Mouse (Mus musculus): Measurements from ENCODE around the gene Ern2.

Ern2 gene

DNA sequence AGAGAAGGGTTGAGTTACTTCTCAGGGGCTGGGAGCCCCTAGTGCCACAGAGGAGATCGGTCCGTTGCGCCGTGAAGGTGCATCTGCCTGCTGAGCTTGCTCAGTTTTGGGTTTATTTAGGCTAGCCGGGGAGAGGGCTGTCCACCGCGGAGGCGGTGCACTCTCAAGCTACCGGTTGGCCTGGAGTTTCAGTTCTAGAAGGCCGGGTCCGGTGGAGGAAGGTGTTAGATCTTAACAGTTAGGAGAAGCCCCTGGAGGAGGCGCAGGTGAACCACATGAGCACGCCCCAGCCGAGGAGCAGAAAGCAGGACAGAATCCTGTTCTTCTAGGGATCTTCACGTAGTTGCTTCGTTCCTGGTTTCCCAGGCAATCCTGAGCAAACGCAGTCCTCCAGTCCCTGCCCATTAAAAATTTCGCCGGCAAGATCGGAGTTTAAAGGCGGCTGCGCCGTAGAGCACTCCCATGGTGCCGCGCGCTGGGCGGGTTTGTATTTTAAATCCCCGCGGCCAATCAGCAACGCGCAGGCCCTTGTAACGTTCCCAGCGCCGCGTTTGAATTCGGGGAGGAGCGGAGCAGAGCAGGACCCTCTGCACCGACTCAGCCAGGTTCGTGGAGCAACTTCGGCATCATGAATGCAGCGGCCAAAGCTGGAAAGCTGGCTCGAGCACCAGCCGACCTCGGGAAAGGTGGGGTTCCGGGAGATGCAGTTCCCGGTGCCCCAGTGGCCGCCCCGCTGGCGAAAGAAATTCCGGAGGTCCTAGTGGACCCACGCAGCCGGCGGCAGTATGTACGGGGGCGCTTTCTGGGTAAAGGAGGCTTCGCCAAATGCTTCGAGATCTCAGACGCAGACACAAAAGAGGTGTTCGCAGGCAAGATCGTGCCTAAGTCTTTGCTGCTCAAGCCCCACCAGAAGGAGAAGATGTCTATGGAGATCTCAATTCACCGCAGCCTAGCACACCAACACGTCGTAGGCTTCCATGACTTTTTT is 26.8 kb downstream of the Ern2 start, which contains the start of gene Plk1:
Plk1 (plus strand) TSS at position 525 of the 988 bp plus-strand sequence.
- DNase-seq: peak; percentile 46

DNA sequence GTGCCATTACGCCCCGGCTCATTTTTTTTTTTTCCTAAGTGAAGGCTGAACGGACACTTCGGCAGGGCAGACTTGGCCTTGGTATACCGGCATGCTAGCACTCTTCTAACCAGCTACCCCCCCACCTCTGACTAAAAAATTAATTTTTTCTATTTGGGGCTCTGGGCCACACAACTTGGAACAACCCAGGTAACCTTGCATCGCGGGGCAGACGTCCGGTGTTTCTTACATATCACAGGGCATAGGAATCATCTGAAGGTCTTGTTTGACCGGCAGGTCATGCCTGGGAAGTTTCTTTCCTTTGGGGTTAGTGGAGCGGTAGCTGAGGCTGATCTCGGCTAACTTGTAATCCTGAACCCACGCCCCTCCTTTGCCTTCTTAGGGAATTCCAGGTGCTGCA is 27.5 kb downstream of the Ern2 start:
- no peak for DNase-seq

DNA sequence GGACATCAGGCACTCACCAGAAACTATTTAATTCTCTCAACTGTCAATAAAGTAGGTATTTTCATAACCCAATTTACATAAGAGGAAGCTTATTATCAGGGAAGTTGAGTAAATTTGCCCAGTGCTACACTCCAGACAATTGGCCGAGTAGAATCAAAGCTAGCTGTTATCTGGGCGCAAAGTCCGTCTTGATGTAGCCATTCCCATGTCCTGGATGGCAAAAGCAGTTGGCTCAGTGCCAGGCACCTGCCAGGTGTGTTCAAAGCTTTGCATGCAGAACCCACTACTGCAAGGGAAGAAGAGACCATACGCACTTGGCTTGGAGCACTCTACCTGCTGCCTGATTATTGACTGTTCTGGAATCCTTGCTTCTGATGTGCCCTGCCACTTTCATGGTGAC is 33.5 kb downstream of the Ern2 start:
- DNase-seq: no peak

DNA sequence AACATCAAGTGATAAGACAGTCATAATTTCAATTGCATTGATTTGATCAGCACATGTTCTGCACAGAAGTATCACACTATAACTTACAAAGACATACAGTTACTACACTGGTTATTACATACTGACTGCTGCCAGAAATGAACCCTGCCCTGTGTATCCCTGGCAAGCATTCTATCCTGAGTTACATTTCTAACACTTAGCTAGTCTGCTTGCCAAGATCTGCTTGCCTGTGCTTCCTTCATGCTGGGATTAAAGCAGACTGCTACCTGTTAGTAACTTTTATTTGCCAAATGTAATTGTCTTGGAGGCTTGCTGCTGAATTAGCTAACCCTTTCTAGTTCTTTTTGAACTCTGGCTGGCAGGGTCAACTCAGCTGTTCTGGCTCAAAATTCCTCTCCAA is 45.0 kb downstream of the Ern2 start:
- no peak for DNase-seq

DNA sequence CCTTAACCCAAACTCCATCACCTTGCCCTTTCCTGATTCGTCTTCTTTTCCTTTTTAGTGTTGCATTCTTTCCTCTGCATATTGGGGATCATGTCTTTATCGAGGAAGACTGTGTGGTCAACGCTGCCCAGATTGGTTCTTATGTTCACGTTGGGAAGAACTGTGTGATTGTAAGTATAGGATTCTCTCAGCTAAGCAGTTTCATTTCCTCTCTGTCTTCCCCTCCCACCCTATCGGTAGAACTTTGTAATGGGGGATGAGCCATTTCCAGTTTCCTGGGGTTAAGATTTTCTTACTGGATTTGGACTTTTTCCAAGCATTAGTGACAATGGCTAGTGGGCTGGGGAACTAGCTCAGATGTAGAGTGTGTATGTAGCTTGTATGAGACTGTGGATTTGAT is 47.8 kb downstream of the Ern2 start:
- no peak for DNase-seq

DNA sequence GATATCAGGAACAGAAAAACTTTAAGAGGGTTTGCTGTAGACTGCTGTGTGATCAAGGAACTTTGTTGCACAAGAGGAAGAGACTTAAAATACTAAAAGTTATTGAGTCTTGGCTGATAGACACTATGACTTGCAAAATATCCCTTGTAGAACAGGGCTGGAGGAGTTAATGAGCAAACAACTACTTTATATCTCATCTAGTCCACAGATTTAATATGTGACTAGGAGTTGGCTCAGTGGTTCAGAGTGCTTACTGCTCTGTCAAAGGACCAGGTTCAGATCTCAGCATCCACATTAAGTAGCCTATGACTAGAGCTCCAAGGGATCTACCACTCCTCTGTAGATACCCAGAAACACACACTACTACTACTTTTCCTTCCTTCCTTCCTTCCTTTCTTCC is 48.9 kb downstream of the Ern2 start:
- no peak for DNase-seq

DNA sequence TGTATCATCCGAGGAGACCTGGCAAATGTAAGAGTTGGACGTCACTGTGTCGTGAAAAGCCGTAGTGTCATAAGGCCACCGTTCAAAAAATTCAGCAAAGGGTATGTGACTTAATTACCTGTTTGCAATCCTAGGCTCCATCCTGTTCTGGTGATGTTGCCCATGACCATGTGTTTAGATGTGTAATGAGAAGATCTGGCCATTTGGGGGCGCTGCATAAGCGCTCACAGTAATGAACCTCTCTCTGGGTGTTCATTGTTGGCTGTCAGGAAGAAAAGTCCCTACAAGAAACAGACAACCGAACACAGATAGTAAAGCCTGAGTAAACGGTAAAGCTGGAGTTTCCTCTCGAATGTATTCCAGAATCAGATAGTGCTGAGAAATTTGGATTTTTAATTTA is 50.9 kb downstream of the Ern2 start:
- no peak for DNase-seq

DNA sequence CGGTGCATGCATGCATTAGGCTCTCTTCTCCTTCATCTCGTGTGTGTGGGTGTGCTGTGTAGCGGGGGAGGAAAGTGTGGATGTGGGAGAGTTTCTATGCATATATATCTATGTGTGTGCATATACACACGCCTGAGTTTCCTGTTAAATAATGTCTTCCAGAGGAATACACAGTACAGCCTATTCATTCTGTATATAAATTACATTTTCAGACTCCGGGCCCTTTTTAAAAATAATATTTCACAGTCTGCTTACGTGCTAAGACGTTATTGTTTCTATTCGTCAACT is 52.7 kb downstream of the Ern2 start:
- DNase-seq: no peak

DNA sequence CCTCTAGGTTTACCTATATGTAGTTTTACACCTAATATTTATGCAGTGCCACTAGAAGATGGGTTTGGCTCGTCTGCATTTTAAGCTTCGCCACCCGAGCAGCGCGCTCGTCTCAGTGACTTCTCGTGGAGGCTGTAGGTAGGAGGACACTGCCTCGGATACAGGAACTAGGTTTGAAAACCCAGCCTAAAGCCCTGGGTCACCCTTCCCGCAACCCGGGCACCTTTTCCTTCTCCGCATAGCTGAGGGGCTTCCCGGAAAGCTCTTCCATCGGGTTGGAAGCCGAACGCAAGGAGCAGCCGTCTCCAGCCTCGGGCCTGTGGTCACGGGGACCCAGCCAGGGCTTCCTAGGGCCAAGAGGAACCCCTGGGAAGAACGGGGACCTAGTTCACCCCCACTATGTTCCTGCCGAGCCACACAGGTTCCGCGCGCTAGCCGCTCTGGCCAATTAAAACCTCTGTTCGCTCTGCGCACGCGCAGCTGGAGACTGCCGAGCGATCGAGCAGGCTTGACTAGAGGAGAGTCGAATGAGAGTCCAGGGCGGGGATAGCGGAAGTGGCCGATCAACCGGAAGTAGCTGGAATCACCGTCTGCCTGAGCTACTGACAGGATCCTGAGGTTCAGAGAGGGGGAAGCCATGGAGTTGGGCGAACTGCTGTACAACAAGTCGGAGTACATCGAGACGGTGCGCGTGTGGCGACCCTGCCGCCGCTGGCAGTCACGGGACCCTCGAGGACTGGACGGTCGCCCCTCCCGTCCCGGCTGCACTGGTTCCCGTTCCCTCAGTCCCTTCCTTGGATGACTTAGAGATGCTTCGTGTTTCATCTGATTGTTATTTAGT is 53.3 kb downstream of the Ern2 start, which contains the start of the genes Palb2 and Dctn5:
Palb2 (minus strand) TSS at position 489 of the 841 bp plus-strand sequence.
Dctn5 (plus strand) TSS at position 545 of the 841 bp plus-strand sequence.
- peak; percentile 96 for DNase-seq

DNA sequence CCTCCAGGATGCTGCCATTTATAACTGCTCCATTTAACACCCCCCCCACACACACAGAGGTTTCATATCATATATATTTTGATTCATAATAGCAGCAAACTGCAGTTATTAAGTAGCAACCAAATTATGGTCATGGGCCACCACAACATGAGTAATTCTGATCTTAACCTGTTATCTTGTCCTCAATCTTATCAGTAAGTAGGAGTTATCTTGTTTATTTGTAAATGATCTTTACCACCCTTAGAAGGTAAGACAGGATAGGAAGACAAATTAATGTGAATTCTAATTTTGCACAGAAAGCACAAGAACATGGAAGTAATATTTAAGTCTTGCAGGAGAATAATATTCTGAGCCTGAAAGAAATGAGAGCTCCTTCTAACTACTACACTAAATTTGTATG is 54.2 kb downstream of the Ern2 start:
- no peak for DNase-seq

DNA sequence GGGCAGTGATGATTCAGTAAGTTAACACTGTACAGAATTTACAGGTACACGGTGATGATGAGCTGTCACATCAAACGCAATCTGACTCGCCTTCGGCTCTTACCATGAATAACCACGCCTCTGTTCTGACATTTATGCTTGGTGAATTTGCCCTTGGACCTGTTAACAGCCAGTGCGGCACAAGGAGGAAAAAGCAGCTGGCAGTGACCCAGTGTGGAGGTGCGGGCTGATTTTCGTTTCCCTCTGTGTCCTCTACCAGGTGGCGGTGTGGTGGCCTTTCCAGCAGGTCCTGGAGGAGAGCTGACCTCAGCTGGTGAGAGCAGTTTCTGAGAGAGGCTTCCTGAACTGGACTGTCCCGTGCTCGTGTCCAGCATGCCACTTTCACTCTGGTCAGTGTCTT is 59.1 kb downstream of the Ern2 start:
- DNase-seq: no peak

DNA sequence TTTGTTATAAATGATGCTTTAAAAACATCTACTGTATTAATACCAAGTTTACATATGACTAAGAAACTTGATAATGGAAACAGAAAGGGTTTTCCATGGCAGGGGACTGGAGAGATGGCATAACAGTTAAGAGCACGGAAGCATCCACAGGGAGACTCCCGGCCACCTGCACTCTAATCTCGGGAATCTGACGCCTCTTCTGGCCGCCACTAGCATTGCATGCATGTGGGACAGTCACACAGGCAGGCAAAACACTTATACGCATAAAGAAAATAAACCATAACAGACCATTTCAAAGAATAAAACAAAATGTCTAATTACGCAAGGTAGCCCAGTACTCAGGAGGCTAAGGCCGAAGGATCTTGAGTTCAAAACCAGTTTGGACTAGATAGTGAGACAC is 60.4 kb downstream of the Ern2 start:
- DNase-seq: no peak

DNA sequence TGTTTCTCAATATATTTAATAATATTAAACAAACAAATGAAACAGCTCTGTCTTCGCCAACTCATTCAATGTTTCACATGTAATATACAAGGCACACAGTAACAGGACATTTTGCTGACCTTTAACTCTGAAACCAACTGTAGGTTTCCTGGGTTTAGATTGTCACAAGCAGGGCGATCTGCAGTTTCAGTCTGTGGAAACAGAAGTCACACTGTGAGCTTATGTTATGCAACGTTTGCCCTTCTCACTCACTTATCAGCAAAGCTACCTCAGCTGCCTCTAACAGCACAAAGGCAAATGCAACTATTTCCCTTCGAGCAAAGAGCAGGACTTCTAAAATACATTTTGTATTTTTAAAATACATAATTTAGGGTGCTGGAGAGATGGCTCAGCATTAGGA is 62.5 kb downstream of the Ern2 start:
- no peak for DNase-seq

Data from cerebellum, adult 11 months (tissue).